12 mouse cellular contexts compared by ENCODE assay signal in genomic region chr13:57277076-57277475, GRCm38 (mm10).
DNase-seq lines count a peak whose midpoint lies in the region; ATAC-seq and TF ChIP-seq lines count a peak whose summit lies in the region.
"Had no signal": no experiment of that assay in that cellular context is flagged by ENCODE, and none has a peak within 500 bp of the region (broad histone marks: within the 10 kb centered on the region; RNA-seq: fewer than 3 reads in every experiment).

No protein-coding gene starts in this region.

- H3K36me3 ChIP-seq in hindbrain, postnatal 0 days (ENCODE audit: insufficient read depth, low read length), result no peaks in the 10 kb centered on the region
- H3K36me3 ChIP-seq in hindbrain, embryonic 10.5 days, result no peaks in the 10 kb centered on the region
- H3K36me3 ChIP-seq: liver, embryonic 13.5 days; stomach, embryonic 15.5 days had no signal

- H3K27me3 ChIP-seq in hindbrain, postnatal 0 days (ENCODE audit: insufficient read depth, low read length), result no peaks in the 10 kb centered on the region
- no peaks in the 10 kb centered on the region for H3K27me3 ChIP-seq in hindbrain, embryonic 10.5 days (ENCODE audit: insufficient read depth, poor library complexity, severe bottlenecking)
- H3K27me3 ChIP-seq: liver, embryonic 13.5 days; stomach, embryonic 15.5 days had no signal

- H3K4me3 ChIP-seq in hindbrain, postnatal 0 days (ENCODE audit: low read length), result no peak overlapping the region
- H3K4me3 ChIP-seq in hindbrain, embryonic 10.5 days, result no peak overlapping the region
- H3K4me3 ChIP-seq: liver, embryonic 13.5 days; stomach, embryonic 15.5 days had no signal

- TF ChIP-seq CTCF in hindbrain, postnatal 0 days (IDR thresholded peaks at IDR 0.05; ENCODE audit: low read depth), result peak; percentile 49

- no peak overlapping the region for H3K27ac ChIP-seq in hindbrain, postnatal 0 days
- H3K27ac ChIP-seq in hindbrain, embryonic 10.5 days, result no peak overlapping the region
- H3K27ac ChIP-seq: liver, embryonic 13.5 days; stomach, embryonic 15.5 days had no signal

- peak; percentile 40 for ATAC-seq in hindbrain, postnatal 0 days
- no peak for ATAC-seq in CD4-positive, CD25-positive, alpha-beta regulatory T cell, adult 4 months
- ATAC-seq in inflammation-experienced regulatory T-cells, adult 6 months, result no peak

- WGBS in hindbrain, postnatal 0 days, result 34% methylated on average over 4 of the region's 4 CpGs
- WGBS in hindbrain, embryonic 10.5 days, result 54% methylated on average over 4 of the region's 4 CpGs

- H3K4me1 ChIP-seq in hindbrain, postnatal 0 days (ENCODE audit: insufficient read depth, low read length), result no peaks in the 10 kb centered on the region
- H3K4me1 ChIP-seq in hindbrain, embryonic 10.5 days (replicated peaks), result peaks cover 7% of the 10 kb centered on the region
- H3K4me1 ChIP-seq: liver, embryonic 13.5 days; stomach, embryonic 15.5 days had no signal

- no peak overlapping the region for H3K9ac ChIP-seq in hindbrain, postnatal 0 days (replicated peaks; ENCODE audit: low read length)
- H3K9ac ChIP-seq: liver, embryonic 13.5 days; stomach, embryonic 15.5 days had no signal

- no peak overlapping the region for H3K4me2 ChIP-seq in hindbrain, postnatal 0 days (ENCODE audit: low read depth, low read length)
- H3K4me2 ChIP-seq: liver, embryonic 13.5 days; stomach, embryonic 15.5 days had no signal

- peak; percentile 31 to 34 for DNase-seq in adrenal gland, postnatal 36 days
- no peak for DNase-seq in adrenal gland, adult 8-10 months
- DNase-seq in hindbrain, postnatal 0 days (ENCODE audit: low spot score), result peak; percentile 68
- no peak for DNase-seq in hindbrain, embryonic 10.5 days (ENCODE audit: low spot score)
- DNase-seq in 3T3-L1 (ENCODE audit: low read depth, low spot score), result peak; percentile 16
- peak; percentile 1 for DNase-seq in c-Kit-positive CD71-positive TER-119-positive erythroid progenitor cells, embryonic 14.5 days (ENCODE audit: low spot score)
- DNase-seq: adrenal gland, postnatal 25 days; gastrocnemius, postnatal 25 days; liver, embryonic 13.5 days had no signal

- no peaks in the 10 kb centered on the region for H3K9me3 ChIP-seq in hindbrain, postnatal 0 days (ENCODE audit: low read length)
- H3K9me3 ChIP-seq in hindbrain, embryonic 10.5 days, result no peaks in the 10 kb centered on the region
- H3K9me3 ChIP-seq: liver, embryonic 13.5 days; stomach, embryonic 15.5 days had no signal

Comparison
In these comparisons a context has a peak if more than half of its experiments do, and no peak if none do; other contexts are left out.
1. DNase-seq: peak in adrenal gland, postnatal 36 days (2 of 2), hindbrain, postnatal 0 days (single experiment), 3T3-L1 (single experiment) and c-Kit-positive CD71-positive TER-119-positive erythroid progenitor cells, embryonic 14.5 days (single experiment); none in adrenal gland, adult 8-10 months (single experiment) and hindbrain, embryonic 10.5 days (single experiment).